Mouse (Mus musculus): ENCODE results near the gene Rflna.

GRCm38 (mm10) chr5:125017332-125017731 lies 14.3 kb downstream of the Rflna start:
- TF ChIP-seq CTCF (IDR thresholded peaks at IDR 0.05; ENCODE audit: low read depth) (no peak), EP300 (IDR thresholded peaks at IDR 0.05; ENCODE audit: low read depth) (no peak)
